Mouse (Mus musculus): ENCODE data around the gene Phpt1. TPM values are rescaled to one million over a fixed set of nuclear protein-coding genes. Genes with fewer than 3 reads are reported as not detected.

Gene Phpt1
- total RNA-seq, 2 experiments from 2014 or later: 54.3 to 64.6 TPM

- DNase-seq: peak in 1 of 2 experiments; percentile 56
Measured at GRCm38 (mm10) chr2:25582466-25583119, 7.6 kb upstream of the Phpt1 start.

DNA sequence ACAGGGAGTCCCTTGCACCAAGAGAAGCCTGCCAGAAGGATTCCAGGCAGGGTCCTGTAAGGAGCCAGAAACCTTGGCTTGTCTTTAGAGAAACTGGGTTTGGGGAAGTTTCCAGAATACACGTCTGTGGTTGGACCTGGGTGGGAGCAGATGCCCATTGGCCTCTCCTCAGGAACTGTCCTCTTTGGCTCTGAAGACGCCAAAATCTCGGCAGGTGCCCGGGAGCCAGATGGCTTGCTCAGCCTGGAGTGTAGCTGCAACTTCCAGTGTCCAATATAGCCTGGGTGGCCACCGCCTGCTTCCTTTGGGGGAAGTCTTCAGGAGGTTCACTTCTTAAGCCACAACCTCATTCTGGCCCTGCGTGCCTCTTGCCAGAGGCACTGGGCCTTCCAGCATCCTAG is 6.9 kb upstream of the Phpt1 start:
- DNase-seq: no peak

DNA sequence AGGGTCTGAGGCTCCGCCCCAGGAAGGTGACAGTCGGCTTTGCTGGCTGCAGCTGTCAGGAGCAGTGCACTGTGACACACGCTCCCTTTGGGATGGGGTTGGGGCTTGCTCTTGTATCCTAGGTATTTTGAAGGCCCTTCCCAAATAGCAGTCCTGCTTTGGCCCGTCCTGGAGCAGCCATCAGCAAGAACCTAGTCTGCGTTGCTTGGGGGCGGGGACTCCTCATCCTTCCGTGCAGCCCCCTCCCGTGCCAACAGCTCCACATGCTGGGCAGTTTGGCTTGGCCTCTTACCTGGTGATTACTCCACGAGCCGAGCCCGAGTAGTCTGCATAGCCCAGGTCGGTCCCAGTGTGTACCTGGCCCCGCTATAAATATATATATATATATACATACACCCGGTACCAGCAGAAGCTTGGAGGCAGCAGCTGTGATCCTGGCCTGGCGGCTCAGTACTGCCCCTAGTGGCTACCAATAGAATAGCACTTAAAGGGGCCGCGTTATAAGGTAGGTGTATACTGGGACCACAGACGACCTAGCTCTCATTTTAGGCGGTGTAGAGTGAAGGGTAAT is 6.4 kb upstream of the Phpt1 start, which contains the start of gene Ajm1:
Gene Ajm1 (minus strand): TSS at position 464 of the 571 bp plus-strand sequence.
- DNase-seq: peak; percentile 56 to 72

GRCm38 (mm10) chr2:25580621-25581101 is 5.6 kb upstream of the Phpt1 start:
- no peak for DNase-seq

- no peak for DNase-seq
Measured at GRCm38 (mm10) chr2:25579737-25580460, 4.9 kb upstream of the Phpt1 start.

- no peak for DNase-seq
Measured at GRCm38 (mm10) chr2:25578796-25579736, 4.0 kb upstream of the Phpt1 start.

DNA sequence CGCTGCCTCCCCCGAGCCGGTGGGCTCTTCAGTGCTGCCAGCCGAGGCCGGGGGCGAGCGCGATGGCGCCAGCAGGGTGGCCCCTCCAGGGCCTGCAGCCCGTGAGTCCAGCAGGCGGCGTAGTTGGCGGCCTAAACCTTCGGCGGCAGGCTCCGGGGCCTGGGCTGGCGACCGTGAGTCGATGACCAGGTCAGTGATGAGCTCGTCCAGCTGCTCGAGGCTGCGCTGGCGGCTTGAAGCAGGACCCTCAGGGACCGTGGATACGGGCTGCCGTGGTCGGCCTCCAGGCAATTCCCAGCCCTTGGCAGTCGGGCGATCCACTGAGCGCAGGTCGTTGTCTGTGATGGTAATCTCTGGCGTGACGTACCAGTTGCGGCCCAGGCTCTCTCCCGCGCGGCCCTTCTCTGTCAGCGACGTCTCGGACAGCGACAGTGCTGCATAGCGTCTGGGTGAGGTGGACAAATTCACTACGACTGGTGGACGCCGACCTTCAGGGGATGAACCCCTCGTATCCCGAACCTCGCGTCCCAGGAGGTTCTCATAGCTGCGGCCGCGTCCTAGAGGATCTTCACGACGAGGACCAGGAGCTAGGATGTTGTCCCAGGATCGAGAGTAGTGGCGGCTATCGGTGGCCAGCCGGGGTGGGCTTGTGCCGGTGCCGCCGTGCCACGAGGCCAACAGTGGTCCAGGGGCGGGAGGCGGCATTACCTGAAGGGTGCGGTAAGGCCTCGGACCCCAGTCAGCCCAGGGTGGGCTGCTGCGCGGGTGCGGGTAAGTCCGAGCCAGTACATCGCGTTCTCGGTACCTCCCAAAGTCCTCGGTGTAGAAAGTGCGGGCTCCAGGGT is 3.1 kb upstream of the Phpt1 start:
- no peak for DNase-seq

DNA sequence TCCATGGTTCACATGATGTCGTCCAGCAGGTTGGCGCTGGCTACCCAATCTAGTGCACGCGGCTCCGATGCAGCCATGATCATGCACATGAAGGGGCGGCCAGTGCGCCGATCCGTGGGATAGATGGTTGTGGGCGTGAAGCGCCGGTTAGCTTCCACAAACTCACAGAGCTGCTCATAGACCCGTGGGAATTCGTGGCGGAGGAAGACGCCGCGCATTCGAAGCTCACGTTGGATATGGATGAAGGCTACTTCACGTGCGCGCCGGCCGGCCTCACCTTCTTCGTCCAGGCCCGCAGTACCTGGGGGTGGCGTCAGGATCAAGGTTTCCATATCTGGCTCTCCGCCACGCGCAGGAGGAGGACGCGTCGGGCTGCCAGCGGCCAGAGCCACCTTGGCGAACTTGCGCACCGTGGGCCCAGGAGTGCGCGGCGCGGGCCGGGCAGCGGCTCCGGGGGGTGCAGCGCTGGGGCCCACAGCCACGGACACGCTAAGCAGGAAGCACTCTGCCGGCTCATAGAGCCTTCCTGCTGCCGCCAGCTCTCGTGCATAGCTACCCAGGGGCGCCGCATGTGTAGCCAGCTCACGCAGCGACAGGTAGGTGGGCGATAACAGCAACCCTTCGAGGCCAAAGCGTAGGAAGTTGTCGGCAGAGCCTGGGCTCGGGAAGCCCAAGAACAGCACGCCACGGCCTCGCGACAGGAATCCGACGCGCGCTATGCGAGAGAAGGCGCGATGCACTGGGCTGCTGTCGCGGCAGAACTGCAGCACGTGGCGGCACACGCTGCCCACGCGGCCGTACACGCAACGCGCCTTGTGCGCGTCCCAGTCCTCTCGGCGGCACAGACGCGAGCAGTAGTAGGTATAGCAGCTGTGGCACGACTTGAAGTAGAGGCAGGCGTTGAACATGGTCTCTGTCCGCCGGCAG is 2.2 kb upstream of the Phpt1 start:
- DNase-seq: no peak

- DNase-seq: no peak
Measured at GRCm38 (mm10) chr2:25576028-25576850, 1.2 kb upstream of the Phpt1 start.

DNA sequence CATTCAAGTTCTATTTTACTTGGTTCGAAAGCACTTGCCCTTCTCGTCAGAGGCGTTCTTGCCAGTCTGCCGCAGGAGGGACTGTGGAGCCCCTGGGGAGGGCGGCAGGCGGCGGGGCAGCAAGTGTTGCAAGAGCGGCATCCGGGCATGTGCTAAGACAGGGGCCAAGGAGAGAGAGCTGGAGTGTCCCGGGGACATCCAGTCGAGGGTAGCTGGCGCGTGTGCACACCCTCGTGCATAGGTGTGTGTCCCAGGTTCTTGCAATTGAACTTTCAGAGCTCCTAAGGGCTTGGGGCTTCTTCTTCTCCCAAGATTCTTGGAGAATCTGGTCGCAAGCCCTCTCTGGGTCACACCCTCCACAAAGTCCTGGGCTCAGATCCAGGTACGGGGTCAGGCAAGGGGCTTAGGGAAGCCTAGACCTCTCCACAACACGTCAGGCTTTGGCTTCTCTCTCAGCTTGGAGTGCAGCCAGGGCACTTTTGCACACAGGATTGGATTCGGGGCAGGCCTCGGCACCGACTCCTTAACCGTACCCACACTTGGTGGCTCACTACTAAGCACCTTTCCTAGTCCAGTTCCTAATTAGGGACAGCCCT is 506 bp upstream of the Phpt1 start:
- peak; percentile 57 to 69 for DNase-seq

DNA sequence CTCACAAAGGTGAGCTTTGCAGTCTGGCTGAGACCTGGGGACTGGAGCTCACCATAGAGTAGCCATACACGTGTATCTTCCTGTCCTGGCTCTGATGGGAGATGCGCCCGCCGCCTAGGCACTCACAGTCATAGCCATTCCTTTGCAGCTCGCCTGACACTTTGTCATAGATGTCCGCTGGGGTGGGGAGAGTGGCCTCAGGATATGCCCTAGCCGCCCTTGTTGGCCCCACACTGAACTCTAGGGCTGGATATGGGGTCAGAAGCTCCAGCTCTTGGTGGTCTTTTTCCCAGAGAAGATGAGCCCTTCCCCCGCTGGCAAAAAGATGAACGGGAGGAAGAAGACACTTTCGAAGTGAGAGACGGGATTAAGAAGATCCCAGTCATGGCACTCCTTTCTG is 888 bp downstream of the Phpt1 start:
- no peak for DNase-seq

GRCm38 (mm10) chr2:25573068-25573467 is 2.0 kb downstream of the Phpt1 start:
- no peak for DNase-seq

GRCm38 (mm10) chr2:25571221-25571620 is 3.8 kb downstream of the Phpt1 start:
- no peak for DNase-seq

GRCm38 (mm10) chr2:25569323-25569722 is 5.7 kb downstream of the Phpt1 start:
- DNase-seq: no peak

DNA sequence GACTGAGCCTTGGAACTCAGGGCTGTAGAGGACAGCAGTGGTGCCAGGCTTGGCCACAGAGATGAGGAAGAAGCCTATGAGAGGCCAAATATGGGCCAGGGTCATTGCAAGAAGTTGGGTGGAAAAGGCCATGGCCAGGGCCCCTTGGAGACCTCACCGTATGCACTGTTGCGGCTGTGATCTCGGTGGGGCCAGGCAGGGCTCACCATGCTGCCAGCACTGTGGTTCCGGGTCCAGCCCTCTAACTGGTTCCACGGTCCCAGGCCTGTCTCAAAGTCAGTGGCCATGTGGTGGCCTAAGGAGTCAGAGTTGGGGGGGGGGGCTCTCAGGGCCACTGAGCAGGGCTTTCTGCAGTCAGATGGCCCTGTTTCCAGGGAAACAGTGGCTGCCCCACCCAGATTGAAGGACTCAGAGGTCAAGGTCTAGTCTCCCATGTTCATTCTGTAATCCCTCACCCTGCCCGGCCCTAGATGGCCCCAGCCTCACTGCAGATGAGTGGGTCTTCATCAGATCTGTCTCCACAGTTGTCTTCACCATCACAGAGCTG is 6.5 kb downstream of the Phpt1 start:
- DNase-seq: no peak

- no peak for DNase-seq
Measured at GRCm38 (mm10) chr2:25566558-25566957, 8.5 kb downstream of the Phpt1 start.

DNA sequence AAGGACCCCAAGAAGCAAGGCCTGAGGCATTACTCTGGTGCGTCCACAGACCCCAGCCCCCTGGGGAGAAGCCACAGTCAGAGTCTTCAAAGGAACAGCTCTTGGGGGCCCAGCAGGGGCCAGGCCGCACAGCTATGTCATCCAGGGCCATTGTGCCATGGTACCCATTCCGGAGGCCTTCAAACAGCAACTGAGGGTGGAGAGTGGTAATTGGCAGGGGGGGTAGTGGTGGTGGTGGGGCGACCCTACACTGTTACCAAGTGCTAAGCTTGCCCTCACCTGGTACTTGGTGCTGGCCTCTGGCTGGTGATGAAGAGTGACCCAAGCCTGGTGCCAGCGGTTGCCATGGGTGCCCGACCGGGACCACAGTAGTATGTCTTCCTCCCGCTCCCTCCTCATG is 9.3 kb downstream of the Phpt1 start:
- no peak for DNase-seq

GRCm38 (mm10) chr2:25561946-25562345 is 13.1 kb downstream of the Phpt1 start:
- no peak for DNase-seq
